Mouse (Mus musculus) lung, adult 2 months (tissue): ENCODE measurements around the gene Slc1a3.

Source experiments
- CTCF ChIP-seq: fragments of 200-500 bp; IDR thresholded peaks from 2 replicates; pipeline ENCODE4 v1.5.1; 2011; ENCODE audit warnings: mild to moderate bottlenecking, low read length, control low read depth; ENCODE audit not compliant: insufficient read depth
- POLR2A ChIP-seq: fragments of 200-500 bp; IDR thresholded peaks from 2 replicates; pipeline ENCODE4 v1.6.1; 2011; ENCODE audit warnings: low read depth, mild to moderate bottlenecking, control low read depth, low read length, borderline replicate concordance; ENCODE audit errors: extremely low read depth

DNA sequence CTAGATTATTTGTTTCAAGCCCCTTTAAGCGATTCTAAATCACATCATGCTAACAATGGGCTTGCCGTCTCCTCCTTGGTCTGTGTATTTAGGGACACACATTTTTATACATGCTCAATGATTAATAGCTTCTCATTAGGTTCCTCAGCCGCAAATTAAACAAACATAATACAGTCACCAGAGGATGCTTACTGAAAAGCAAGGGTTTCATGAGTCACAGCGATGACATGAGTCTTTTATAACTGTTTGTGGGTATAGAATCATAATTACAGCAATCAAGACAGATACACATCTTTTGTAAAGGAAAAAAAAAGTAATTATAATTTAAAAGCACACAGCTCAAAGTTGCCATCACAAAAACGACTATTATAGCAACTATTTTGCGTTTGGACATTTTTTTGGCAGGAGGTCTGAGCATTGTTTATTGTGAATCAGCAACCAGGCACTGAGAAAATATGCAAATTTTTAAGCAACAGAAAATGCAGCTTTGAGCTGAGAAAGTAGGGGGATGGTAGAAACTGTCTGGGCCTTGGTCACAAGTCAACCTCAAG is 6.5 kb upstream of the Slc1a3 start:
- TF ChIP-seq POLR2A (no peak), CTCF (no peak)
